Mouse (Mus musculus): ENCODE data around the gene Abcb4. TPM values are rescaled to one million over a fixed set of nuclear protein-coding genes. Genes with fewer than 3 reads are reported as not detected.
"Not testable (repeated sequence)": the region's sequence is repeated elsewhere in the genome, so short reads cannot be mapped to it uniquely, and the experiment has no call there.

The Abcb4 gene
- total RNA-seq, 4 experiments from 2014 or later = 5.8 to 8.0 (median 6.7) TPM

- no peak for DNase-seq (ENCODE audit: low spot score in 2 of 2)
Observed at GRCm38 (mm10) chr5:8997513-8997895, 104.0 kb downstream of the Abcb4 start.

DNA sequence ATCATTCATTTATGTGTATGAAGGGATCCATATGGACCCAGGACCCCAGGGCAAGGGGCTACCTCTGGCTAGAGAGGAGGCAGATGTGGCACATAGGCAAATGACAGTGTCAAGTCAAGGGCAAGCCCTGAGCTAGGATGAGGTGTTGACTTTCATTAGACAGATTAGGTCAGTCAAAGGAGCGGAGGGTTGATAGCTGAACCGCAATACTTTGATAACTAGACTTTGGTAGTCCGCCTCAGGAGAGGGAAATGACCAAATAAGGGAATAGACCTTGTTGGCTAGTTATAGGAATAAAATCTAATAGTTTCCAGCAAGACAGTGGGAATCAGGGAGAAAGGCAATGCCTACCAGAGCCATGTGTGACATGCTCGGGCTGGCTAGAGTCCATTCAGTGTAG is 105.6 kb downstream of the Abcb4 start:
- DNase-seq (ENCODE audit: low spot score in 2 of 2) = no peak

DNA sequence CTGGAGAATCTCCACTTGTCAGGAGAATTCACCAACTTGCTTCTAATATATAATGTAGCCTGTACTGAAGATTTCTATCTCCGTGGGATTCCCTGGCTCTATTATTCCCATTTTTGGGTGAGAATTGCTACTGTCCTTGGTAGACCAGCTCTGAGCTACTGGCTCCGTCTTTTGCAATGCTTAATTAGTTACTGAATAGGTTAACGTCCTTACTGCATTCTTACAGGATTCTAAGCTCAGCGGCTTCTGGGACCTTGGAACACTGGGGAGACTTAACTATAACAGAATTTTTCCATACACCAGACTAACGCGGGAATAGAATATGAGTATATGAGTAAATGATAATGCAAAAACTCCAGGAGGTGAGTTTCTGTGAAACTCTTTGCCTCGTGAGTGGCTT is 106.5 kb downstream of the Abcb4 start:
- DNase-seq (ENCODE audit: low spot score in 2 of 2) = not testable (repeated sequence)

- not testable (repeated sequence) for DNase-seq (ENCODE audit: low spot score in 2 of 2)
Observed at GRCm38 (mm10) chr5:9006585-9006984, 113.1 kb downstream of the Abcb4 start.

Other genes starting within 250 kb of the Abcb4 start
- gene Abcb1a, start 233.6 kb upstream of the Abcb4 start, total RNA-seq (2022) = 10 to 100 TPM; 16.2 to 17.8 (median 17.0) TPM
- gene Abcb1b, start 95.6 kb upstream of the Abcb4 start, total RNA-seq (2022) = 1 to 10 TPM; 4.0 to 8.6 (median 6.6) TPM
- 10 to 100 TPM; 21.6 to 30.9 (median 25.3) TPM for gene Crot, start 103.6 kb downstream of the Abcb4 start, total RNA-seq (2022)
- 10 to 100 TPM; 12.0 to 14.8 (median 13.7) TPM for gene Tmem243, start 207.0 kb downstream of the Abcb4 start, total RNA-seq (2022)

Data from layer of hippocampus, adult 8-10 months (tissue).